Mouse (Mus musculus): ENCODE data around the gene Tom1. TPM values are rescaled to one million over a fixed set of nuclear protein-coding genes. Genes with fewer than 3 reads are reported as not detected.
A peak's percentile ranks its signal among the peaks of the same experiment; 100 is the strongest.

Tom1 gene
- polyA plus RNA-seq, 1 experiment from 2014 or later, result 41.3 TPM

- Histone ChIP-seq H3K4me1 (replicated peaks) (peaks cover 38% of the 10 kb centered on the region), H3K9me3 (replicated peaks) (no peaks in the 10 kb centered on the region), H3K4me2 (no peak overlapping the region), H3K27ac (no peak overlapping the region), H3K36me3 (no peaks in the 10 kb centered on the region), H3K9ac (no peak overlapping the region), H3K27me3 (no peaks in the 10 kb centered on the region), H3K4me3 (no peak overlapping the region)
- no peak for ATAC-seq (replicated peaks; ENCODE audit: insufficient number of reproducible peaks, insufficient read depth, low FRiP score, low read depth)
- 78% methylated on average over 1 of the region's 1 CpGs for WGBS
Observed at GRCm38 (mm10) chr8:75042974-75043373, 9.5 kb downstream of the Tom1 start.

GRCm38 (mm10) chr8:75046303-75046702 is 12.8 kb downstream of the Tom1 start:
- Histone ChIP-seq H3K27ac (peak overlapping the region; percentile 52), H3K4me2 (no peak overlapping the region), H3K4me1 (replicated peaks) (peaks cover 18% of the 10 kb centered on the region), H3K36me3 (no peaks in the 10 kb centered on the region), H3K4me3 (no peak overlapping the region), H3K9ac (no peak overlapping the region), H3K27me3 (no peaks in the 10 kb centered on the region), H3K9me3 (replicated peaks) (no peaks in the 10 kb centered on the region)
- WGBS, result 67% methylated on average over 1 of the region's 1 CpGs
- peak; percentile 47; the same call in 1 of the 2 replicates for ATAC-seq (replicated peaks; ENCODE audit: insufficient number of reproducible peaks, insufficient read depth, low FRiP score, low read depth)

GRCm38 (mm10) chr8:75047784-75048183 is 14.3 kb downstream of the Tom1 start:
- no peak overlapping the region for H3K4me2 ChIP-seq
- H3K9me3 ChIP-seq (replicated peaks), result no peaks in the 10 kb centered on the region
- H3K27ac ChIP-seq, result no peak overlapping the region
- WGBS, result 85% methylated on average over 3 of the region's 3 CpGs
- ATAC-seq (replicated peaks; ENCODE audit: insufficient number of reproducible peaks, insufficient read depth, low FRiP score, low read depth), result no peak
- no peaks in the 10 kb centered on the region for H3K27me3 ChIP-seq
- peaks cover 12% of the 10 kb centered on the region for H3K4me1 ChIP-seq (replicated peaks)
- no peak overlapping the region for H3K9ac ChIP-seq
- H3K4me3 ChIP-seq, result no peak overlapping the region
- H3K36me3 ChIP-seq, result peaks cover 6% of the 10 kb centered on the region; the same call in 1 of the 2 replicates

GRCm38 (mm10) chr8:75053342-75053741 is 19.8 kb downstream of the Tom1 start:
- Histone ChIP-seq H3K27ac (no peak overlapping the region), H3K27me3 (no peaks in the 10 kb centered on the region), H3K4me3 (no peak overlapping the region), H3K36me3 (peaks cover 21% of the 10 kb centered on the region; the same call in 1 of the 2 replicates), H3K9ac (no peak overlapping the region), H3K4me2 (no peak overlapping the region), H3K4me1 (replicated peaks) (no peaks in the 10 kb centered on the region), H3K9me3 (replicated peaks) (no peaks in the 10 kb centered on the region)
- 86% methylated on average over 4 of the region's 4 CpGs for WGBS
- no peak for ATAC-seq (replicated peaks; ENCODE audit: insufficient number of reproducible peaks, insufficient read depth, low FRiP score, low read depth)

- H3K4me2 ChIP-seq, result no peak overlapping the region
- H3K4me1 ChIP-seq (replicated peaks), result no peaks in the 10 kb centered on the region
- H3K27ac ChIP-seq, result no peak overlapping the region
- no peak for ATAC-seq (replicated peaks; ENCODE audit: insufficient number of reproducible peaks, insufficient read depth, low FRiP score, low read depth)
- no peak overlapping the region for H3K4me3 ChIP-seq
- peaks cover 33% of the 10 kb centered on the region; the same call in 1 of the 2 replicates for H3K36me3 ChIP-seq
- H3K9me3 ChIP-seq (replicated peaks), result no peaks in the 10 kb centered on the region
- H3K27me3 ChIP-seq, result no peaks in the 10 kb centered on the region
- 85% methylated on average over 2 of the region's 2 CpGs for WGBS
- no peak overlapping the region for H3K9ac ChIP-seq
Observed at GRCm38 (mm10) chr8:75055673-75056072, 22.2 kb downstream of the Tom1 start.

- no peak for ATAC-seq (replicated peaks; ENCODE audit: insufficient number of reproducible peaks, insufficient read depth, low FRiP score, low read depth)
- Histone ChIP-seq H3K4me1 (replicated peaks) (peaks cover 7% of the 10 kb centered on the region), H3K36me3 (peaks cover 36% of the 10 kb centered on the region; the same call in 1 of the 2 replicates), H3K27ac (no peak overlapping the region), H3K27me3 (no peaks in the 10 kb centered on the region), H3K4me3 (no peak overlapping the region), H3K9ac (no peak overlapping the region), H3K9me3 (replicated peaks) (no peaks in the 10 kb centered on the region), H3K4me2 (no peak overlapping the region)
- 75% methylated on average over 6 of the region's 6 CpGs for WGBS
Observed at GRCm38 (mm10) chr8:75060022-75060421, 26.5 kb downstream of the Tom1 start.

- no peaks in the 10 kb centered on the region for H3K27me3 ChIP-seq
- ATAC-seq (replicated peaks; ENCODE audit: insufficient number of reproducible peaks, insufficient read depth, low FRiP score, low read depth), result no peak
- no peak overlapping the region for H3K4me2 ChIP-seq
- no peak overlapping the region for H3K9ac ChIP-seq
- H3K4me1 ChIP-seq (replicated peaks), result peaks cover 7% of the 10 kb centered on the region
- no peaks in the 10 kb centered on the region for H3K9me3 ChIP-seq (replicated peaks)
- WGBS, result 62% methylated on average over 2 of the region's 2 CpGs
- peaks cover 40% of the 10 kb centered on the region; the same call in 1 of the 2 replicates for H3K36me3 ChIP-seq
- H3K27ac ChIP-seq, result no peak overlapping the region
- H3K4me3 ChIP-seq, result no peak overlapping the region
Observed at GRCm38 (mm10) chr8:75060815-75061214, 27.3 kb downstream of the Tom1 start.

- Histone ChIP-seq H3K36me3 (peaks cover 28% of the 10 kb centered on the region; the same call in 1 of the 2 replicates), H3K9ac (no peak overlapping the region), H3K27me3 (no peaks in the 10 kb centered on the region), H3K4me1 (replicated peaks) (peaks cover 7% of the 10 kb centered on the region), H3K4me2 (no peak overlapping the region), H3K9me3 (replicated peaks) (no peaks in the 10 kb centered on the region), H3K27ac (no peak overlapping the region), H3K4me3 (no peak overlapping the region)
- 52% methylated on average over 3 of the region's 3 CpGs for WGBS
- no peak for ATAC-seq (replicated peaks; ENCODE audit: insufficient number of reproducible peaks, insufficient read depth, low FRiP score, low read depth)
Observed at GRCm38 (mm10) chr8:75063290-75063689, 29.8 kb downstream of the Tom1 start.

- Histone ChIP-seq H3K9me3 (replicated peaks) (no peaks in the 10 kb centered on the region), H3K4me3 (no peak overlapping the region), H3K4me2 (no peak overlapping the region), H3K36me3 (peaks cover 19% of the 10 kb centered on the region; the same call in 1 of the 2 replicates), H3K27me3 (no peaks in the 10 kb centered on the region), H3K27ac (peak overlapping the region; percentile 24; the same call in 1 of the 2 replicates), H3K4me1 (replicated peaks) (peaks cover 7% of the 10 kb centered on the region), H3K9ac (no peak overlapping the region)
- ATAC-seq (replicated peaks; ENCODE audit: insufficient number of reproducible peaks, insufficient read depth, low FRiP score, low read depth), result no peak; the same call in 1 of the 2 replicates
- 63% methylated on average over 3 of the region's 3 CpGs for WGBS
Observed at GRCm38 (mm10) chr8:75064790-75065189, 31.3 kb downstream of the Tom1 start.

- H3K27me3 ChIP-seq, result no peaks in the 10 kb centered on the region
- no peak overlapping the region for H3K4me2 ChIP-seq
- H3K27ac ChIP-seq, result no peak overlapping the region
- H3K4me3 ChIP-seq, result no peak overlapping the region
- peaks cover 17% of the 10 kb centered on the region; the same call in 1 of the 2 replicates for H3K36me3 ChIP-seq
- ATAC-seq (replicated peaks; ENCODE audit: insufficient number of reproducible peaks, insufficient read depth, low FRiP score, low read depth), result no peak
- H3K4me1 ChIP-seq (replicated peaks), result peaks cover 7% of the 10 kb centered on the region
- no peak overlapping the region for H3K9ac ChIP-seq
- 64% methylated on average over 6 of the region's 6 CpGs for WGBS
- H3K9me3 ChIP-seq (replicated peaks), result no peaks in the 10 kb centered on the region
Observed at GRCm38 (mm10) chr8:75067287-75067686, 33.8 kb downstream of the Tom1 start.

- 93% methylated on average over 1 of the region's 1 CpGs for whole genome bisulfite sequencing
- Histone ChIP-seq H3K27me3 (no peaks in the 10 kb centered on the region), H3K4me2 (no peak overlapping the region), H3K4me1 (replicated peaks) (no peaks in the 10 kb centered on the region), H3K9me3 (replicated peaks) (no peaks in the 10 kb centered on the region), H3K9ac (no peak overlapping the region), H3K27ac (no peak overlapping the region), H3K36me3 (peaks cover 10% of the 10 kb centered on the region; the same call in 1 of the 2 replicates), H3K4me3 (no peak overlapping the region)
- ATAC-seq (replicated peaks; ENCODE audit: insufficient number of reproducible peaks, insufficient read depth, low FRiP score, low read depth), result no peak
Observed at GRCm38 (mm10) chr8:75070297-75070696, 36.8 kb downstream of the Tom1 start.

- peaks cover 6% of the 10 kb centered on the region; the same call in 1 of the 2 replicates for H3K36me3 ChIP-seq
- peak; percentile 49 for ATAC-seq (replicated peaks; ENCODE audit: insufficient number of reproducible peaks, insufficient read depth, low FRiP score, low read depth)
- H3K27me3 ChIP-seq, result no peaks in the 10 kb centered on the region
- H3K27ac ChIP-seq, result no peak overlapping the region
- no peak overlapping the region for H3K9ac ChIP-seq
- WGBS, result 26% methylated on average over 4 of the region's 4 CpGs
- no peak overlapping the region for H3K4me3 ChIP-seq
- no peaks in the 10 kb centered on the region for H3K4me1 ChIP-seq (replicated peaks)
- no peak overlapping the region for H3K4me2 ChIP-seq
- H3K9me3 ChIP-seq (replicated peaks), result no peaks in the 10 kb centered on the region
Observed at GRCm38 (mm10) chr8:75071627-75072346, 38.3 kb downstream of the Tom1 start.
